Mouse (Mus musculus): ENCODE measurements at regions not wholly inside any gene's neighbourhood (a gene's known extent, or its start where the extent isn't known, plus 50 kb on each side); places are given as distances from the start of the nearest gene placed in this dataset.

GRCm38 (mm10) chr6:147686927-147687326 is 211.3 kb downstream of the Ccdc91 start:
- DNase-seq (ENCODE audit: low spot score in 2 of 2): no peak

- no peak for DNase-seq (ENCODE audit: low spot score in 2 of 2)
Measured at GRCm38 (mm10) chr6:147698255-147698654, 222.6 kb downstream of the Ccdc91 start.

- no peak for DNase-seq (ENCODE audit: low spot score in 2 of 2)
Measured at GRCm38 (mm10) chr6:147699449-147699848, 223.8 kb downstream of the Ccdc91 start.

GRCm38 (mm10) chr6:147700629-147701028 is 225.0 kb downstream of the Ccdc91 start:
- no peak for DNase-seq (ENCODE audit: low spot score in 2 of 2)

- DNase-seq (ENCODE audit: low spot score in 2 of 2): no peak
Measured at GRCm38 (mm10) chr6:147701956-147702355, 226.3 kb downstream of the Ccdc91 start.

- DNase-seq (ENCODE audit: low spot score in 2 of 2): no peak
Measured at GRCm38 (mm10) chr6:147704297-147704696, 228.7 kb downstream of the Ccdc91 start.

GRCm38 (mm10) chr6:147705936-147706335 is 230.3 kb downstream of the Ccdc91 start:
- no peak for DNase-seq (ENCODE audit: low spot score in 2 of 2)

- no peak for DNase-seq (ENCODE audit: low spot score in 2 of 2)
Measured at GRCm38 (mm10) chr6:147706741-147707140, 231.1 kb downstream of the Ccdc91 start.

- peak; percentile 15 to 21 for DNase-seq (ENCODE audit: low spot score in 2 of 2)
Measured at GRCm38 (mm10) chr6:147718052-147718712, 242.6 kb downstream of the Ccdc91 start.

- DNase-seq (ENCODE audit: low spot score in 2 of 2): no peak
Measured at GRCm38 (mm10) chr6:147718713-147719490, 243.3 kb downstream of the Ccdc91 start.

- no peak for DNase-seq (ENCODE audit: low spot score in 2 of 2)
Measured at GRCm38 (mm10) chr6:147719539-147719938, 243.9 kb downstream of the Ccdc91 start.

GRCm38 (mm10) chr6:147723336-147723735 is 247.7 kb downstream of the Ccdc91 start:
- DNase-seq (ENCODE audit: low spot score in 2 of 2): no peak

GRCm38 (mm10) chr6:147726987-147727386 is 251.4 kb downstream of the Ccdc91 start:
- DNase-seq (ENCODE audit: low spot score in 2 of 2): peak; percentile 14 to 17

GRCm38 (mm10) chr6:147727644-147728533 is 252.3 kb downstream of the Ccdc91 start:
- DNase-seq (ENCODE audit: low spot score in 2 of 2): peak in 1 of 2 experiments; percentile 30

- no peak for DNase-seq (ENCODE audit: low spot score in 2 of 2)
Measured at GRCm38 (mm10) chr6:147729721-147730120, 254.1 kb downstream of the Ccdc91 start.

- no peak for DNase-seq (ENCODE audit: low spot score in 2 of 2)
Measured at GRCm38 (mm10) chr6:147738621-147739325, 263.1 kb downstream of the Ccdc91 start.

GRCm38 (mm10) chr6:147741446-147741845 is 265.8 kb downstream of the Ccdc91 start:
- DNase-seq (ENCODE audit: low spot score in 2 of 2): peak; percentile 54 to 73

GRCm38 (mm10) chr6:147744081-147744480 is 268.5 kb downstream of the Ccdc91 start:
- no peak for DNase-seq (ENCODE audit: low spot score in 2 of 2)

GRCm38 (mm10) chr6:147745690-147746089 is 270.1 kb downstream of the Ccdc91 start:
- no peak for DNase-seq (ENCODE audit: low spot score in 2 of 2)

GRCm38 (mm10) chr6:147747945-147748344 is 272.3 kb downstream of the Ccdc91 start:
- no peak for DNase-seq (ENCODE audit: low spot score in 2 of 2)

- DNase-seq (ENCODE audit: low spot score in 2 of 2): no peak
Measured at GRCm38 (mm10) chr6:147752301-147752700, 276.7 kb downstream of the Ccdc91 start.

Measured in left cerebral cortex, adult 18-20 months (tissue).